Mouse (Mus musculus) spleen, adult 2 months (tissue): ENCODE results near the gene Vwf.

Experiments used
- CTCF ChIP-seq: fragments of 200-500 bp; IDR thresholded peaks from 2 replicates; pipeline ENCODE4 v1.5.1; 2011; ENCODE audit warnings: mild to moderate bottlenecking, inconsistent platforms; ENCODE audit not compliant: insufficient read depth, insufficient read length, insufficient replicate concordance; ENCODE audit errors: extremely low read depth
- POLR2A ChIP-seq: fragments of 200-500 bp; IDR thresholded peaks from 2 replicates; pipeline ENCODE4 v1.6.1; 2011; ENCODE audit warnings: low read depth, low read length, inconsistent platforms

- TF ChIP-seq CTCF: no peak
- no peak for TF ChIP-seq POLR2A
Measured at GRCm38 (mm10) chr6:125594311-125594710, 47.7 kb downstream of the Vwf start.
